Mouse (Mus musculus) cerebellum, postnatal 4 days (tissue): Measurements from ENCODE around the gene Trpc2.
"Not testable (repeated sequence)": the region's sequence is repeated elsewhere in the genome, so short reads cannot be mapped to it uniquely, and the experiment has no call there.

Source experiments
- DNase-seq, 2 experiments: peaks; one replicate each; pipeline ENCODE4 v3.0.0; 2022; ENCODE audit warnings: low spot score in 2 of 2, mixed read lengths in 1 of 2

The Trpc2 gene

GRCm38 (mm10) chr7:102082816-102083215 is at the start of gene Trpc2:
TSS of gene Trpc2 (plus strand) at chr7:102083116.
- no peak for DNase-seq

GRCm38 (mm10) chr7:102034904-102035303 is 48.0 kb upstream of the Trpc2 start:
- no peak for DNase-seq

GRCm38 (mm10) chr7:102035534-102035933 is 47.4 kb upstream of the Trpc2 start:
- no peak for DNase-seq

GRCm38 (mm10) chr7:102037318-102037717 is 45.6 kb upstream of the Trpc2 start:
- no peak for DNase-seq

GRCm38 (mm10) chr7:102042314-102042713 is 40.6 kb upstream of the Trpc2 start:
- DNase-seq: no peak

- not testable (repeated sequence) for DNase-seq
These were observed 34.4 kb upstream of the Trpc2 start for GRCm38 (mm10) chr7:102048524-102048923.

GRCm38 (mm10) chr7:102061353-102061752 is 21.6 kb upstream of the Trpc2 start:
- DNase-seq: no peak

- no peak for DNase-seq
These were observed 20.7 kb upstream of the Trpc2 start for GRCm38 (mm10) chr7:102062203-102062602.

GRCm38 (mm10) chr7:102063891-102064290 is 19.0 kb upstream of the Trpc2 start:
- DNase-seq: no peak

GRCm38 (mm10) chr7:102064655-102065045 is 18.3 kb upstream of the Trpc2 start:
- DNase-seq: no peak

- peak; percentile 77 to 89 for DNase-seq
These were observed 17.6 kb upstream of the Trpc2 start, which contains the start of the genes Rnf121, Xndc1 and Xntrpc for GRCm38 (mm10) chr7:102065046-102065891. TSS of gene Rnf121 (minus strand) at chr7:102065469. TSS of gene Xndc1 (plus strand) at chr7:102065511. TSS of gene Xntrpc (plus strand) at chr7:102065713.

- no peak for DNase-seq
These were observed 16.6 kb upstream of the Trpc2 start for GRCm38 (mm10) chr7:102066363-102066762.

GRCm38 (mm10) chr7:102076714-102077296 is 6.1 kb upstream of the Trpc2 start:
- no peak for DNase-seq

GRCm38 (mm10) chr7:102078517-102078916 is 4.4 kb upstream of the Trpc2 start:
- peak in 1 of 2 experiments; percentile 16 for DNase-seq

- DNase-seq: no peak
These were observed 2.6 kb upstream of the Trpc2 start for GRCm38 (mm10) chr7:102080311-102080710.

- DNase-seq: no peak
These were observed 1.1 kb upstream of the Trpc2 start for GRCm38 (mm10) chr7:102081784-102082183.

- no peak for DNase-seq
These were observed 1.3 kb downstream of the Trpc2 start for GRCm38 (mm10) chr7:102084041-102084696.

GRCm38 (mm10) chr7:102087336-102087735 is 4.4 kb downstream of the Trpc2 start:
- no peak for DNase-seq

GRCm38 (mm10) chr7:102099760-102100661 is 17.1 kb downstream of the Trpc2 start:
- no peak for DNase-seq

GRCm38 (mm10) chr7:102100868-102101267 is 18.0 kb downstream of the Trpc2 start:
- no peak for DNase-seq

GRCm38 (mm10) chr7:102101487-102101886 is 18.6 kb downstream of the Trpc2 start, which contains the start of gene Art1:
TSS of gene Art1 (plus strand) at chr7:102101743.
- no peak for DNase-seq
